Mouse (Mus musculus) urinary bladder, postnatal 25 days (tissue): ENCODE measurements around the gene Birc5.
A peak's percentile ranks its signal among the peaks of the same experiment; 100 is the strongest.
"Not testable (repeated sequence)": the region's sequence is repeated elsewhere in the genome, so short reads cannot be mapped to it uniquely, and the experiment has no call there.

ENCODE experiments used
- DNase-seq: peaks from one replicate; pipeline ENCODE4 v3.0.0; 2022; ENCODE audit warnings: low spot score

Birc5 gene

GRCm38 (mm10) chr11:117826916-117827315, 22.1 kb upstream of the Birc5 start:
- no peak for DNase-seq

- no peak for DNase-seq
Observed at GRCm38 (mm10) chr11:117827386-117827785, 21.7 kb upstream of the Birc5 start.

- no peak for DNase-seq
Observed at GRCm38 (mm10) chr11:117828149-117828887, 20.7 kb upstream of the Birc5 start.

GRCm38 (mm10) chr11:117828888-117829604, 20.0 kb upstream of the Birc5 start:
- DNase-seq: no peak

- DNase-seq: no peak
Observed at GRCm38 (mm10) chr11:117829671-117830215, 19.3 kb upstream of the Birc5 start.

GRCm38 (mm10) chr11:117830401-117830800, 18.6 kb upstream of the Birc5 start:
- no peak for DNase-seq

- peak; percentile 73 for DNase-seq
Observed at GRCm38 (mm10) chr11:117832086-117832969, 16.7 kb upstream of the Birc5 start.

- DNase-seq: not testable (repeated sequence)
Observed at GRCm38 (mm10) chr11:117833509-117833908, 15.5 kb upstream of the Birc5 start.

GRCm38 (mm10) chr11:117834086-117834485, 15.0 kb upstream of the Birc5 start:
- no peak for DNase-seq

- no peak for DNase-seq
Observed at GRCm38 (mm10) chr11:117836306-117836705, 12.7 kb upstream of the Birc5 start.

- no peak for DNase-seq
Observed at GRCm38 (mm10) chr11:117838572-117838971, 10.5 kb upstream of the Birc5 start.

- no peak for DNase-seq
Observed at GRCm38 (mm10) chr11:117839021-117839420, 10.0 kb upstream of the Birc5 start.

- DNase-seq: no peak
Observed at GRCm38 (mm10) chr11:117840910-117841309, 8.1 kb upstream of the Birc5 start.

- no peak for DNase-seq
Observed at GRCm38 (mm10) chr11:117843434-117843833, 5.6 kb upstream of the Birc5 start.

- no peak for DNase-seq
Observed at GRCm38 (mm10) chr11:117844997-117845396, 4.1 kb upstream of the Birc5 start.

GRCm38 (mm10) chr11:117845651-117846050, 3.4 kb upstream of the Birc5 start:
- no peak for DNase-seq

GRCm38 (mm10) chr11:117846640-117847039, 2.4 kb upstream of the Birc5 start:
- no peak for DNase-seq

- DNase-seq: no peak
Observed at GRCm38 (mm10) chr11:117847593-117848215, 1.3 kb upstream of the Birc5 start.

- DNase-seq: peak; percentile 23
Observed at GRCm38 (mm10) chr11:117848271-117848984, 623 bp upstream of the Birc5 start.

- DNase-seq: no peak
Observed at GRCm38 (mm10) chr11:117852875-117853274, 3.8 kb downstream of the Birc5 start.

GRCm38 (mm10) chr11:117854241-117854640, 5.2 kb downstream of the Birc5 start:
- no peak for DNase-seq
